Mouse (Mus musculus): ENCODE measurements around the gene Crhbp.

Gene Crhbp

GRCm38 (mm10) chr13:95431760-95432159 lies 13.0 kb downstream of the Crhbp start:
- CTCF ChIA-PET: interaction anchor here in 2 of 4 experiments (0.7 to 1.4 kb wide), 2 partner anchors 12 to 1970 kb away, joined by 3 to 6 read pairs; no protein-coding TSS in a partner anchor
- POLR2A ChIA-PET: interaction anchor here in 1 of 4 experiments (0.7 to 1.6 kb wide), 3 partner anchors 10 to 19 kb away, joined by 3 to 4 read pairs (median 3); no protein-coding TSS in a partner anchor

- ChIA-PET POLR2A (no interaction called here), CTCF (no interaction called here)
Measured at GRCm38 (mm10) chr13:95427499-95427898, 17.2 kb downstream of the Crhbp start.

GRCm38 (mm10) chr13:95426421-95426820 lies 18.3 kb downstream of the Crhbp start:
- ChIA-PET CTCF (no interaction called here), POLR2A (interaction anchor here in 1 of 4 experiments (0.6 kb wide), 1 partner anchor 805 kb away, joined by 3 read pairs; no protein-coding TSS in a partner anchor)

- CTCF ChIA-PET: no interaction called here
- POLR2A ChIA-PET: no interaction called here
Measured at GRCm38 (mm10) chr13:95425484-95425883, 19.2 kb downstream of the Crhbp start.

GRCm38 (mm10) chr13:95424932-95425331 lies 19.8 kb downstream of the Crhbp start:
- POLR2A ChIA-PET: no interaction called here
- CTCF ChIA-PET: no interaction called here

- CTCF ChIA-PET: no interaction called here
Measured at GRCm38 (mm10) chr13:95419204-95419749, 25.4 kb downstream of the Crhbp start.

GRCm38 (mm10) chr13:95418575-95419203 lies 26.0 kb downstream of the Crhbp start:
- CTCF ChIA-PET: no interaction called here
- POLR2A ChIA-PET: interaction anchor here in 2 of 4 experiments (0.7 kb wide), 2 partner anchors 49 to 321 kb away, joined by 3 to 4 read pairs; no protein-coding TSS in a partner anchor

More at GRCm38 (mm10) chr13:95419204-95419749, 25.4 kb downstream of the Crhbp start:
- POLR2A ChIA-PET: interaction anchor here in 1 of 4 experiments (0.7 kb wide), 1 partner anchor 1328 kb away, joined by 3 read pairs; no protein-coding TSS in a partner anchor

- ChIA-PET POLR2A (interaction anchor here in 1 of 4 experiments (0.9 to 1.3 kb wide), 2 partner anchors 11 to 22 kb away, joined by 4 to 6 read pairs; no protein-coding TSS in a partner anchor), CTCF (interaction anchor here in 1 of 4 experiments (0.6 kb wide), 1 partner anchor 1235 kb away, joined by 3 read pairs; no protein-coding TSS in a partner anchor)
Measured at GRCm38 (mm10) chr13:95412257-95412656, 32.5 kb downstream of the Crhbp start.

- POLR2A ChIA-PET: interaction anchor here in 1 of 4 experiments (1.3 to 1.5 kb wide), 2 partner anchors 18 to 22 kb away, joined by 3 to 6 read pairs; partner anchors contain the start of gene Aggf1
- CTCF ChIA-PET: interaction anchor here in 3 of 4 experiments (1.0 to 2.8 kb wide), 6 partner anchors 12 to 88 kb away, joined by 3 to 9 read pairs (median 3); no protein-coding TSS in a partner anchor
Measured at GRCm38 (mm10) chr13:95393242-95393641, 51.5 kb downstream of the Crhbp start.

- POLR2A ChIA-PET: interaction anchor here in 1 of 4 experiments (0.7 kb wide), 1 partner anchor 93 kb away, joined by 3 read pairs; no protein-coding TSS in a partner anchor
- CTCF ChIA-PET: interaction anchor here (0.5 to 2.7 kb wide), 9 partner anchors 67 to 474 kb away, joined by 3 to 13 read pairs (median 3); no protein-coding TSS in a partner anchor
Measured at GRCm38 (mm10) chr13:95389866-95390865, 54.6 kb downstream of the Crhbp start.

- ChIA-PET POLR2A (interaction anchor here in 3 of 4 experiments (0.9 to 1.3 kb wide), 3 partner anchors 13 kb away, joined by 4 to 5 read pairs (median 4); partner anchors contain the start of gene Aggf1 (in 3 of the 3)), CTCF (interaction anchor here in 3 of 4 experiments (0.5 to 1.7 kb wide), 8 partner anchors 10 to 332 kb away, joined by 3 to 6 read pairs (median 3); partner anchors contain the start of gene Aggf1 (in 1 of the 3))
Measured at GRCm38 (mm10) chr13:95388226-95388625, 56.5 kb downstream of the Crhbp start.

GRCm38 (mm10) chr13:95382418-95382817 lies 62.3 kb downstream of the Crhbp start:
- ChIA-PET POLR2A (interaction anchor here in 2 of 4 experiments (0.7 to 1.3 kb wide), 2 partner anchors 9 to 12 kb away, joined by 3 to 4 read pairs; no protein-coding TSS in a partner anchor), CTCF (no interaction called here)

Measured in embryonic stem cell, embryonic (primary cell).